Mouse (Mus musculus): Measurements from ENCODE around the gene Bmp2k.

GRCm38 (mm10) chr5:97089426-97089825 is 91.9 kb downstream of the Bmp2k start:
- TF ChIP-seq GATA1 (IDR thresholded peaks at IDR 0.05; ENCODE audit: borderline replicate concordance, low read length) (no peak), FLI1 (IDR thresholded peaks at IDR 0.05; ENCODE audit: low read length) (no peak)

Measured in megakaryocyte, embryonic 14.5 days (primary cell).